ENCODE assay signal across 12 mouse cellular contexts in the genomic region with DNA sequence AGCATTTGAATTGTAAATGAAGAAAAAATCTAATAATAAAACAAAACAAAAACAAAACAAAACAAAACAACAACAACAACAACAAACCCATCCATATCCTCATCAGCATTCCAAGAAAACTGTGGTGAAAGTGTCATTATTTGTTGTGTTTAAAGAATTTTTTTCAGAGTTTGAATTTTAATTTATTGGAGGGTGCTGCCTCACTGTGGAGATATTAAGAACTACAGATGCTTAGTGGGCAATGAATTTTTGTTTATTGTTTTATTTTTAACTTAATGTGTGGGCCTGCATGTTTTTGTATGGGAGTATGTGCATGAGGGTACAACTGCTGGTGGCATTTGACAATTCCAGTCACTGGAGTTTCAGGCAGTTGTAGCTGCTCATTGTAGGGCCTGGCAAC.
A peak's percentile ranks its signal among the peaks of the same experiment; 100 is the strongest.
DNase-seq lines count a peak whose midpoint lies in the region; ATAC-seq and TF ChIP-seq lines count a peak whose summit lies in the region.
"Had no signal": no experiment of that assay in that cellular context is flagged by ENCODE, and none has a peak within 500 bp of the region (broad histone marks: within the 10 kb centered on the region; RNA-seq: fewer than 3 reads in every experiment).

No protein-coding gene starts in this region.

- no peak overlapping the region for H3K27ac ChIP-seq in kidney, adult 2 months (ENCODE audit: insufficient read depth, low read depth, low read length)
- no peak overlapping the region for H3K27ac ChIP-seq in kidney, embryonic 16.5 days (ENCODE audit: low read length)
- H3K27ac ChIP-seq in midbrain, embryonic 11.5 days (ENCODE audit: low read depth, low read length) = no peak overlapping the region
- no peak overlapping the region for H3K27ac ChIP-seq in midbrain, embryonic 10.5 days (replicated peaks)
- no peak overlapping the region for H3K27ac ChIP-seq in stomach, postnatal 0 days (replicated peaks)

- H3K9ac ChIP-seq in kidney, embryonic 16.5 days (replicated peaks; ENCODE audit: low read length) = no peak overlapping the region
- no peak overlapping the region for H3K9ac ChIP-seq in midbrain, embryonic 11.5 days (ENCODE audit: low read length)
- no peak overlapping the region for H3K9ac ChIP-seq in stomach, postnatal 0 days (ENCODE audit: low read length)

- no peak for TF ChIP-seq POLR2A in kidney, adult 2 months (IDR thresholded peaks at IDR 0.05; ENCODE audit: low read depth, low read length)

- no peaks in the 10 kb centered on the region for H3K4me1 ChIP-seq in kidney, adult 2 months (ENCODE audit: control insufficient read depth, insufficient read depth, low read length)
- no peaks in the 10 kb centered on the region for H3K4me1 ChIP-seq in kidney, embryonic 16.5 days (ENCODE audit: insufficient read depth, low read length)
- no peaks in the 10 kb centered on the region for H3K4me1 ChIP-seq in midbrain, embryonic 11.5 days (ENCODE audit: control insufficient read depth, insufficient read depth, low read length)
- H3K4me1 ChIP-seq in midbrain, embryonic 10.5 days = no peaks in the 10 kb centered on the region
- no peaks in the 10 kb centered on the region for H3K4me1 ChIP-seq in stomach, postnatal 0 days (replicated peaks; ENCODE audit: control insufficient read depth, insufficient read depth)

- no peak overlapping the region for H3K4me2 ChIP-seq in kidney, embryonic 16.5 days (replicated peaks; ENCODE audit: low read depth, low read length)
- H3K4me2 ChIP-seq in midbrain, embryonic 11.5 days = no peak overlapping the region
- no peak overlapping the region for H3K4me2 ChIP-seq in stomach, postnatal 0 days (replicated peaks; ENCODE audit: low read depth)

- TF ChIP-seq EP300 in stomach, postnatal 0 days (optimal IDR thresholded peaks at IDR 0.05) = no peak

- H3K27me3 ChIP-seq in kidney, adult 2 months (replicated peaks; ENCODE audit: control insufficient read depth, insufficient read depth, low read length) = no peaks in the 10 kb centered on the region
- H3K27me3 ChIP-seq in kidney, embryonic 16.5 days (ENCODE audit: insufficient read depth, low read length) = no peaks in the 10 kb centered on the region
- H3K27me3 ChIP-seq in midbrain, embryonic 11.5 days (ENCODE audit: control insufficient read depth, insufficient read depth, low read length) = no peaks in the 10 kb centered on the region
- no peaks in the 10 kb centered on the region for H3K27me3 ChIP-seq in midbrain, embryonic 10.5 days (ENCODE audit: low read depth, poor library complexity, severe bottlenecking)
- H3K27me3 ChIP-seq in stomach, postnatal 0 days (ENCODE audit: control insufficient read depth, insufficient read depth, low read length) = no peaks in the 10 kb centered on the region

- DNase-seq in cerebellum, postnatal 25 days = peak; percentile 6 to 13
- no peak for DNase-seq in cerebellum, postnatal 4 days (ENCODE audit: low spot score in 2 of 2)
- peak; percentile 2 for DNase-seq in kidney, adult 2 months
- peak; percentile 85 for DNase-seq in midbrain, embryonic 11.5 days (ENCODE audit: low spot score, missing footprints)
- DNase-seq in midbrain, embryonic 10.5 days (ENCODE audit: low spot score) = no peak
- DNase-seq in stomach, postnatal 0 days (ENCODE audit: low spot score) = no peak
- no peak for DNase-seq in urinary bladder, adult 18-20 months (ENCODE audit: low spot score in 2 of 2)
- DNase-seq: adrenal gland, postnatal 36 days; heart, adult 11 months; kidney, postnatal 25 days; lung, postnatal 10 days had no signal

- no peaks in the 10 kb centered on the region for H3K36me3 ChIP-seq in kidney, adult 2 months (ENCODE audit: control insufficient read depth, insufficient read depth, low read length)
- no peaks in the 10 kb centered on the region for H3K36me3 ChIP-seq in kidney, embryonic 16.5 days (ENCODE audit: insufficient read depth, low read length)
- no peaks in the 10 kb centered on the region for H3K36me3 ChIP-seq in midbrain, embryonic 11.5 days (ENCODE audit: control insufficient read depth, insufficient read depth, low read length)
- no peaks in the 10 kb centered on the region for H3K36me3 ChIP-seq in midbrain, embryonic 10.5 days
- H3K36me3 ChIP-seq in stomach, postnatal 0 days (ENCODE audit: control insufficient read depth, insufficient read depth, low read length) = no peaks in the 10 kb centered on the region

- no peak for ATAC-seq in kidney, embryonic 16.5 days (ENCODE audit: low FRiP score, low TSS enrichment)
- no peak for ATAC-seq in midbrain, embryonic 11.5 days (ENCODE audit: low FRiP score)
- no peak for ATAC-seq in stomach, postnatal 0 days (ENCODE audit: low FRiP score, low TSS enrichment)

- H3K9me3 ChIP-seq in kidney, embryonic 16.5 days (ENCODE audit: low read length) = no peaks in the 10 kb centered on the region
- H3K9me3 ChIP-seq in midbrain, embryonic 11.5 days (ENCODE audit: control insufficient read depth, low read length) = no peaks in the 10 kb centered on the region
- H3K9me3 ChIP-seq in midbrain, embryonic 10.5 days (replicated peaks) = no peaks in the 10 kb centered on the region
- no peaks in the 10 kb centered on the region for H3K9me3 ChIP-seq in stomach, postnatal 0 days (ENCODE audit: control insufficient read depth, low read length)

- 0 out of 2 replicates have a peak, but pooled peaks have one; percentile 5 for TF ChIP-seq CTCF in kidney, adult 2 months (conservative IDR thresholded peaks at IDR 0.05; ENCODE audit: insufficient read depth, insufficient read length, low read depth, low read length)
- peak; percentile 68 for TF ChIP-seq CTCF in stomach, postnatal 0 days (IDR thresholded peaks at IDR 0.05; ENCODE audit: low read depth)

- no peak overlapping the region for H3K4me3 ChIP-seq in kidney, adult 2 months (ENCODE audit: insufficient read depth, low read depth, low read length)
- H3K4me3 ChIP-seq in kidney, embryonic 16.5 days (ENCODE audit: low read length) = no peak overlapping the region
- no peak overlapping the region for H3K4me3 ChIP-seq in midbrain, embryonic 11.5 days (ENCODE audit: low read depth, low read length)
- H3K4me3 ChIP-seq in midbrain, embryonic 10.5 days = no peak overlapping the region
- no peak overlapping the region for H3K4me3 ChIP-seq in stomach, postnatal 0 days (ENCODE audit: low read depth, low read length)

Comparison
In these comparisons a context has a peak if more than half of its experiments do, and no peak if none do; other contexts are left out.
1. DNase-seq: peak in cerebellum, postnatal 25 days (2 of 2), kidney, adult 2 months (single experiment) and midbrain, embryonic 11.5 days (single experiment); none in cerebellum, postnatal 4 days (0 of 2), midbrain, embryonic 10.5 days (single experiment), stomach, postnatal 0 days (single experiment) and urinary bladder, adult 18-20 months (0 of 2).